Mouse (Mus musculus) bone marrow, adult 2 months (tissue): ENCODE data around the gene Nelfa.

Source experiments
- CTCF ChIP-seq: fragments of 200-500 bp; IDR thresholded peaks from 2 replicates; pipeline ENCODE4 v1.5.1; 2011; ENCODE audit warnings: low read length, control low read depth; ENCODE audit not compliant: control insufficient read depth, insufficient read depth
- POLR2A ChIP-seq: fragments of 200-500 bp; IDR thresholded peaks from 2 replicates; pipeline ENCODE4 v1.6.1; 2011; ENCODE audit warnings: low read depth, mild to moderate bottlenecking, control low read depth, low read length, borderline replicate concordance; ENCODE audit not compliant: control insufficient read depth

DNA sequence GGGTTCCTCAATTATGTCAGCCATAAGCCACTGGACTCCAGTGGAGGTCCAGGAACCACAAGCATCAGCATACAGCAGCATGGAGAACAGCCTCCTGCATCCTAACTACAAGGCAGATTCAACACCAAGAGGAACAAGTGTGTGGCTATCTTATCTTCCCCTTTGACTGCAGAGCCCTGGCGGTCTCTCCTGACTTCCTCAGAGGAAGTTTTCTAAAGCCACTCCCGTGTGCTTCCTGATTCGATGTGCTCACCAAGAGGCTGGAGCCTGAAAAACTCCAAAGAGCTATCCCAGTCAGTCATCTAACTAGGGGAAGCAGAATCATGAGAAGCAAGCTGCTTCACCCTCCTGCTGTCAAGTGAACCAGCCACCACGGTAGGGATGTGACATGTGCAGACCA is 15.3 kb downstream of the Nelfa start:
- no peak for TF ChIP-seq CTCF
- TF ChIP-seq POLR2A = no peak
